Mouse (Mus musculus): Measurements from ENCODE around the gene Zfp963.
A peak's percentile ranks its signal among the peaks of the same experiment; 100 is the strongest.
"Not testable (repeated sequence)": the region's sequence is repeated elsewhere in the genome, so short reads cannot be mapped to it uniquely, and the experiment has no call there.

The Zfp963 gene

GRCm38 (mm10) chr8:69735495-69735894, 14.3 kb downstream of the Zfp963 start:
- DNase-seq = no peak

GRCm38 (mm10) chr8:69717232-69717580, 32.6 kb downstream of the Zfp963 start:
- DNase-seq = no peak

- peak; percentile 93 for DNase-seq
These were observed 33.2 kb downstream of the Zfp963 start for GRCm38 (mm10) chr8:69716403-69717231.

- DNase-seq = no peak
These were observed 34.4 kb downstream of the Zfp963 start for GRCm38 (mm10) chr8:69715366-69715765.

GRCm38 (mm10) chr8:69713516-69713915, 36.3 kb downstream of the Zfp963 start:
- DNase-seq = no peak

GRCm38 (mm10) chr8:69710624-69711023, 39.1 kb downstream of the Zfp963 start, which contains the start of gene Zfp869:
Zfp869 (minus strand) TSS chr8:69710724.
- DNase-seq = not testable (repeated sequence)

- DNase-seq = no peak
These were observed 48.0 kb downstream of the Zfp963 start for GRCm38 (mm10) chr8:69701810-69702209.
